Mouse (Mus musculus) myocyte (in vitro differentiated cells): ENCODE measurements around the gene Aurkaip1.

Experiments used
- E2F4 ChIP-seq: IDR thresholded peaks from one replicate; pipeline ENCODE4 v1.6.1; 2011; ENCODE audit warnings: mild to moderate bottlenecking, control low read depth, moderate library complexity; ENCODE audit not compliant: insufficient read depth
- MAX ChIP-seq: IDR thresholded peaks from one replicate; pipeline ENCODE4 v1.6.1; 2011; ENCODE audit warnings: low read depth, mild to moderate bottlenecking, control low read depth
- MYOG ChIP-seq, 3 experiments: IDR thresholded peaks; one replicate each; pipeline ENCODE4 v1.6.1; 2011; ENCODE audit warnings: control low read depth in 2 of 3, low read depth in 2 of 3, mild to moderate bottlenecking in 2 of 3; ENCODE audit not compliant: insufficient read length in 2 of 3, control insufficient read depth in 1 of 3, insufficient read depth in 1 of 3
- POLR2A ChIP-seq: IDR thresholded peaks from one replicate; pipeline ENCODE4 v1.6.1; 2011; ENCODE audit warnings: low read depth, mild to moderate bottlenecking, control low read depth, moderate library complexity; ENCODE audit not compliant: insufficient read length
- USF1 ChIP-seq: IDR thresholded peaks from one replicate; pipeline ENCODE4 v1.6.1; 2011; ENCODE audit warnings: low read depth, mild to moderate bottlenecking, control low read depth, moderate library complexity

DNA sequence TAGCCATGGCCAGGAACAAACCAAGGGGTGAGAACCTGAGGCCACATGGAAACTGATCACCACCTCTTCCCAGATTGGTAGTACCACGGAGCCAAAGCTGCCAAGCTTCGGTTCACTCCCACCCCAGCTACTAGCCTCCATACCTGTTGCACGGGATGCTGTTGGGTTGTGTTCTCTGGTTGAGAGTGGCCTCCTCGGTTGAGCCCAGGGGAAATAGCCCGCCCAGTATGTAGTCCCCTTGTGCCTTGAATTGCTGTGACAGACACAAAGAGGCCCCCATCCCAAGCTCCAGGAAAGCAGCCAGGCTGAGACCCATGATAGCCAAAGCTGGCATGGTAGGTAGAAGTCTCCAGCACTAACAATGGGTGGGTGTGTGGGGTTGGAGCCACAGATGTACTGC, 31.9 kb downstream of the Aurkaip1 start, which contains the start of gene Tas1r3:
- TF ChIP-seq USF1 (no peak), MYOG (IDR thresholded peaks at IDR 0.05; ENCODE audit: control insufficient read depth in 1 of 3, insufficient read depth in 1 of 3, insufficient read length in 2 of 3, low read depth in 2 of 3) (no peak), MAX (no peak), E2F4 (no peak), POLR2A (no peak)
